Mouse (Mus musculus) CH12.LX (cell line): ENCODE measurements around the gene Prdx4. TPM values are rescaled to one million over a fixed set of nuclear protein-coding genes. Genes with fewer than 3 reads are reported as not detected.
"Not testable (repeated sequence)": the region's sequence is repeated elsewhere in the genome, so short reads cannot be mapped to it uniquely, and the experiment has no call there.

Experiments used
- DNase-seq: peaks from one replicate; pipeline ENCODE4 v3.0.0-alpha.2; 2013; ENCODE audit errors: extremely low read depth
- H3K27ac ChIP-seq: 2 replicates; pipeline ENCODE4 v1.5.1; 2012; ENCODE audit warnings: low read depth, mild to moderate bottlenecking, control low read depth, moderate library complexity; ENCODE audit not compliant: insufficient read depth
- H3K27me3 ChIP-seq: replicated peaks from 2 replicates; pipeline ENCODE3; 2012; ENCODE audit warnings: inconsistent platforms
- H3K36me3 ChIP-seq, 2 experiments: replicated peaks in 1 of 2; 2 replicates each; pipeline versions ENCODE3 to v1.6.1; 2012; ENCODE audit warnings: inconsistent platforms in 1 of 2, low read length in 1 of 2, mild to moderate bottlenecking in 1 of 2, mixed read lengths in 1 of 2, moderate library complexity in 1 of 2; ENCODE audit not compliant: control insufficient read depth in 1 of 2, insufficient read depth in 1 of 2
- H3K4me1 ChIP-seq, 2 experiments: 2 replicates each; pipeline ENCODE4 v1.6.1; 2012; ENCODE audit warnings: inconsistent platforms in 1 of 2, moderate library complexity in 1 of 2; ENCODE audit not compliant: insufficient read depth in 2 of 2, control insufficient read depth in 1 of 2
- H3K4me2 ChIP-seq: 2 replicates; pipeline ENCODE4 v1.6.1; 2012; ENCODE audit warnings: low read depth, mild to moderate bottlenecking, control low read depth; ENCODE audit not compliant: poor library complexity, insufficient read depth, severe bottlenecking
- H3K4me3 ChIP-seq, 3 experiments: fragments of 150-350 bp in 1 of 3; sonication (generic) in 1 of 3; replicated peaks in 1 of 3; 2 replicates each; pipeline versions ENCODE3 to v1.5.1; 2011 to 2012; ENCODE audit warnings: low read depth in 2 of 3, low read length in 2 of 3, mild to moderate bottlenecking in 2 of 3, moderate library complexity in 2 of 3, control low read depth in 1 of 3, improper control_type of control experiment in 1 of 3, inconsistent platforms in 1 of 3, mixed read lengths in 1 of 3; ENCODE audit not compliant: poor library complexity in 1 of 3
- H3K79me2 ChIP-seq: replicated peaks from 2 replicates; pipeline ENCODE4 v1.6.1; 2012; ENCODE audit warnings: mild to moderate bottlenecking, moderate library complexity; ENCODE audit not compliant: control insufficient read depth, poor library complexity, insufficient read depth, severe bottlenecking; ENCODE audit errors: extremely low read depth
- H3K9ac ChIP-seq: 2 replicates; pipeline ENCODE4 v1.6.1; 2012; ENCODE audit warnings: low read depth, mild to moderate bottlenecking, control low read depth, moderate library complexity; ENCODE audit not compliant: insufficient read depth
- H3K9me3 ChIP-seq: replicated peaks from 2 replicates; pipeline ENCODE3; 2012; ENCODE audit warnings: low read length, inconsistent platforms, mixed read lengths
- CTCF ChIP-seq, 2 experiments: IDR thresholded peaks in 1 of 2; conservative IDR thresholded peaks in 1 of 2; 2 replicates each; pipeline ENCODE4 v1.5.1; 2011 to 2012; ENCODE audit warnings: low read depth in 2 of 2, low read length in 2 of 2, improper control_type of control experiment in 1 of 2, inconsistent platforms in 1 of 2, mild to moderate bottlenecking in 1 of 2, moderate library complexity in 1 of 2
- ELF1 ChIP-seq: IDR thresholded peaks from 2 replicates; pipeline ENCODE4 v1.6.1; 2014; ENCODE audit warnings: low read depth, mild to moderate bottlenecking, inconsistent platforms, low read length, improper control_type of control experiment
- JUND ChIP-seq: conservative IDR thresholded peaks from 2 replicates; pipeline ENCODE4 v1.6.1; 2011; ENCODE audit warnings: low read depth, low read length, improper control_type of control experiment
- KAT2A ChIP-seq: IDR thresholded peaks from 2 replicates; pipeline ENCODE4 v1.6.1; 2012; ENCODE audit warnings: low read length, improper control_type of control experiment, inconsistent platforms; ENCODE audit not compliant: insufficient replicate concordance
- MAX ChIP-seq: IDR thresholded peaks from 2 replicates; pipeline ENCODE4 v1.6.1; 2011; ENCODE audit warnings: low read length, improper control_type of control experiment
- MXI1 ChIP-seq: IDR thresholded peaks from 2 replicates; pipeline ENCODE4 v1.6.1; 2011; ENCODE audit warnings: mild to moderate bottlenecking, low read depth, low read length, improper control_type of control experiment
- NELFE ChIP-seq: IDR thresholded peaks from 2 replicates; pipeline ENCODE4 v1.6.1; 2011; ENCODE audit warnings: low read depth, low read length, improper control_type of control experiment
- POLR2A ChIP-seq: IDR thresholded peaks from 2 replicates; pipeline ENCODE4 v1.6.1; 2011; ENCODE audit warnings: low read depth, mild to moderate bottlenecking, improper control_type of control experiment, low read length
- POLR2AphosphoS2 ChIP-seq: IDR thresholded peaks from 2 replicates; pipeline ENCODE4 v1.6.1; 2011; ENCODE audit warnings: low read depth, low read length, improper control_type of control experiment
- RAD21 ChIP-seq: IDR thresholded peaks from 2 replicates; pipeline ENCODE4 v1.6.1; 2011; ENCODE audit warnings: low read depth, mild to moderate bottlenecking, low read length, improper control_type of control experiment, moderate library complexity
- RCOR1 ChIP-seq: conservative IDR thresholded peaks from 2 replicates; pipeline ENCODE4 v1.6.1; 2012; ENCODE audit warnings: low read depth, mild to moderate bottlenecking, inconsistent platforms, low read length, improper control_type of control experiment
- SMC3 ChIP-seq: IDR thresholded peaks from 2 replicates; pipeline ENCODE4 v1.6.1; 2011; ENCODE audit warnings: low read depth, low read length, improper control_type of control experiment
- UBTF ChIP-seq: IDR thresholded peaks from 2 replicates; pipeline ENCODE4 v1.6.1; 2012; ENCODE audit warnings: low read depth, mild to moderate bottlenecking, inconsistent platforms, low read length, improper control_type of control experiment, moderate library complexity
- USF2 ChIP-seq: conservative IDR thresholded peaks from 2 replicates; pipeline ENCODE4 v1.6.1; 2011; ENCODE audit warnings: low read depth, low read length, improper control_type of control experiment
- dilution Hi-C: fragments of 300-500 bp; cut with MboI; formaldehyde crosslinking; loops from 2 replicates; pipeline ENCODE4 v1.14.3; 2020; ENCODE audit warnings: low sequenced_read_pairs; ENCODE audit not compliant: extremely low pct_unique_long_range_greater_than_20kb, extremely low pct_ligation_motif_present
- in situ Hi-C: fragments of 300-500 bp; cut with MboI; formaldehyde crosslinking; loops from 3 replicates; pipeline ENCODE4 v1.14.3; 2019; ENCODE audit warnings: low sequenced_read_pairs, low pct_ligation_motif_present, low pct_unique_long_range_greater_than_20kb, mixed read lengths
- polyA plus RNA-seq: library from polyadenylated mRNA; unstranded; fragments of >175 nt; gene quantifications from 2 replicates; pipeline ENCODE4 v1.2.1, GENCODE M21; 2012; ENCODE audit warnings: low read depth; ENCODE audit not compliant: insufficient read length
- total RNA-seq, 2 experiments: library from RNA; depleted of rRNA; stranded (reverse); fragments of 300-350 nt in 1 of 2; fragments of >200 nt in 1 of 2; gene quantifications; 2 replicates each; pipeline ENCODE4 v1.2.3; 2012 to 2014

Prdx4 gene
- 192 and 208 TPM in 2 replicates for total RNA-seq (2012; rRNA removed)
- 193 and 194 TPM in 2 replicates for total RNA-seq (2014; rRNA removed)
- polyA plus RNA-seq, result 87.3 and 101 TPM in 2 replicates

GRCm38 (mm10) chrX:155340654-155341053 is at the start of gene Prdx4:
Gene Prdx4 (minus strand): TSS chrX:155340754.
- no peak for DNase-seq
- peaks cover 2 to 4% of the 10 kb centered on the region in 2 experiments; a peak in 2 of 4 replicates for H3K4me1 ChIP-seq
- TF ChIP-seq KAT2A (no peak), JUND (no peak), POLR2A (no peak), MAX (no peak), POLR2AphosphoS2 (no peak), NELFE (no peak), USF2 (no peak), SMC3 (no peak)
- no peaks in the 10 kb centered on the region for H3K27me3 ChIP-seq
- H3K27ac ChIP-seq, result no peak within 1 kb of the TSS
- no peak within 1 kb of the TSS for H3K4me2 ChIP-seq
- H3K36me3 ChIP-seq, result no peaks in the 10 kb centered on the region
- no peak within 1 kb of the TSS for H3K9ac ChIP-seq
- no peak within 1 kb of the TSS for H3K4me3 ChIP-seq
- no peaks in the 10 kb centered on the region for H3K9me3 ChIP-seq
- H3K79me2 ChIP-seq, result peaks cover 9% of the 10 kb centered on the region
- in situ Hi-C loops, result no loop called here
- dilution Hi-C loops, result no loop called here

DNA sequence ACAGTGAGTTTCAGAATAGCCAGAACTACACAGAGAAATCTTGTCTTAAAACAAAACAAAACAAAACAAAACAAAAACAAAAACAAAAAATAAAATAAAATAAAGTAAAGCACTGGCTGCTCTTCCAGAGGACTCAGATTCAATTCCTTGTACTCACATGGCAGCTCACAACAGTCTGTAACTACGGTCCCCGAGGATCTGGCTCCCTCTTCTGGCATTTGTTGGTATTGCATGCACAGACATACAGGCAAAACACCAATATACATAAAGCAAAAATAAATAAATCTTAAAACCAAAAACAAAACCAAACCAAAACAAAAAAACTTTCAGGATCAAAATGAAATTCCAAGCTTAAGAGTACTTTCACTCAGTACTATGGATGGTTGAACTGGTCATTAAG is 36.0 kb upstream of the Prdx4 start:
- H3K79me2 ChIP-seq, result no peaks in the 10 kb centered on the region
- no peaks in the 10 kb centered on the region for H3K4me1 ChIP-seq
- no peak overlapping the region for H3K4me3 ChIP-seq
- no peak overlapping the region for H3K27ac ChIP-seq
- TF ChIP-seq RAD21, result peak; percentile 49
- no peak for TF ChIP-seq ELF1
- TF ChIP-seq SMC3, result peak; percentile 29; the same call in 1 of the 2 replicates
- no peak for TF ChIP-seq RCOR1
- no peak for TF ChIP-seq NELFE
- TF ChIP-seq MXI1, result no peak
- no peak for TF ChIP-seq UBTF
- TF ChIP-seq CTCF (conservative IDR thresholded peaks at IDR 0.05 in 1 of 2, IDR thresholded peaks at IDR 0.05 in 1 of 2; ENCODE audit: low read depth in 2 of 2, low read length in 2 of 2), result peak; percentile 52 to 53
- no peak overlapping the region for H3K9ac ChIP-seq
- H3K9me3 ChIP-seq, result no peaks in the 10 kb centered on the region
- H3K27me3 ChIP-seq, result no peaks in the 10 kb centered on the region
- dilution Hi-C loops, result no loop called here
- DNase-seq, result peak; percentile 42
- in situ Hi-C loops, result no loop called here
- H3K36me3 ChIP-seq, result no peaks in the 10 kb centered on the region
- no peak overlapping the region for H3K4me2 ChIP-seq

DNA sequence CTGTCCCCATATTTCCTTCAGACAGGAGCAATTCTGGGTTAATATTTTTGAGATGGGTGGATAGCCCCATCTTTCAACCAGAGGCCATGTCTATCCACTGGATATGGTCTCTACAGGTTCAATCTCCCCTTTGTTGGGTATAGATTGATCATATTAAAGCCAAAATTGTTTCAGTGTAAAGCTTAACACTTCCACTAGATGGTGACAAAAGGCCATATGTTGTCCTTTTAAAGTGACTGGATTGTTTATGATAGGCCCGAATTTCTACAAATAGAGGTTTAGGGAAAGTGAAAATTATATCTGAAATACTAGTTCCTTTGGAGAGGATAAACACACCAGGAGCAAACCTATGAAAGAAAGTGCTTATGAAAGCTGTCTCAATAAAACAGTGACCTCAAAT is 34.9 kb upstream of the Prdx4 start:
- Histone ChIP-seq H3K9ac (no peak overlapping the region), H3K4me2 (no peak overlapping the region), H3K79me2 (no peaks in the 10 kb centered on the region), H3K4me3 (no peak overlapping the region), H3K36me3 (no peaks in the 10 kb centered on the region), H3K27me3 (no peaks in the 10 kb centered on the region), H3K4me1 (no peaks in the 10 kb centered on the region), H3K9me3 (no peaks in the 10 kb centered on the region), H3K27ac (no peak overlapping the region)
- DNase-seq, result no peak
- TF ChIP-seq NELFE, result no peak
- peak in 1 of 2 experiments; percentile 53; a peak in 2 of 4 replicates for TF ChIP-seq CTCF (conservative IDR thresholded peaks at IDR 0.05 in 1 of 2, IDR thresholded peaks at IDR 0.05 in 1 of 2; ENCODE audit: low read depth in 2 of 2, low read length in 2 of 2)
- peak; percentile 66 for TF ChIP-seq RAD21
- in situ Hi-C loops (no loop called here), dilution Hi-C loops (no loop called here)

DNA sequence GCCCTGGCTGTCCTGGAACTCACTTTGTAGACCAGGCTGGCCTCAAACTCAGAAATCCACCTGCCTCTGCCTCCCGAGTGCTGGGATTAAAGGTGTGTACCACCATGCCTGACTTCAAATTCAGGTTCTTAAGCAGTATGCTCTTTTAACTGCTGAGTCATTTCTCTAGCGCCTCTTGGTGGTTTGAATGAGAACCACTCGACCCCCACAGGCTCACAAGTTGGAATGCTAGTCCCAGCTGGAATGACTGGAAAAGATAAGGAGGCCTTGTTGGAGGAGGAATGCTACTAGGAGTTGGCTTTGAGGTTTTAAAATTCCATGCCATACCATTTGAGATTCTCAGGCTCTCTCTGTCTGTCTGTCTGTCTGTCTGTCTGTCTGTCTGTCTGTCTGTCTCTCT is 29.6 kb upstream of the Prdx4 start:
- H3K9ac ChIP-seq, H3K4me3 ChIP-seq, H3K9me3 ChIP-seq, H3K27ac ChIP-seq, H3K36me3 ChIP-seq, H3K79me2 ChIP-seq, H3K4me2 ChIP-seq, in situ Hi-C loops, dilution Hi-C loops, H3K27me3 ChIP-seq, DNase-seq, H3K4me1 ChIP-seq: not testable (repeated sequence)
